Mouse (Mus musculus): ENCODE measurements around the gene Gm45623.

Gene Gm45623

DNA sequence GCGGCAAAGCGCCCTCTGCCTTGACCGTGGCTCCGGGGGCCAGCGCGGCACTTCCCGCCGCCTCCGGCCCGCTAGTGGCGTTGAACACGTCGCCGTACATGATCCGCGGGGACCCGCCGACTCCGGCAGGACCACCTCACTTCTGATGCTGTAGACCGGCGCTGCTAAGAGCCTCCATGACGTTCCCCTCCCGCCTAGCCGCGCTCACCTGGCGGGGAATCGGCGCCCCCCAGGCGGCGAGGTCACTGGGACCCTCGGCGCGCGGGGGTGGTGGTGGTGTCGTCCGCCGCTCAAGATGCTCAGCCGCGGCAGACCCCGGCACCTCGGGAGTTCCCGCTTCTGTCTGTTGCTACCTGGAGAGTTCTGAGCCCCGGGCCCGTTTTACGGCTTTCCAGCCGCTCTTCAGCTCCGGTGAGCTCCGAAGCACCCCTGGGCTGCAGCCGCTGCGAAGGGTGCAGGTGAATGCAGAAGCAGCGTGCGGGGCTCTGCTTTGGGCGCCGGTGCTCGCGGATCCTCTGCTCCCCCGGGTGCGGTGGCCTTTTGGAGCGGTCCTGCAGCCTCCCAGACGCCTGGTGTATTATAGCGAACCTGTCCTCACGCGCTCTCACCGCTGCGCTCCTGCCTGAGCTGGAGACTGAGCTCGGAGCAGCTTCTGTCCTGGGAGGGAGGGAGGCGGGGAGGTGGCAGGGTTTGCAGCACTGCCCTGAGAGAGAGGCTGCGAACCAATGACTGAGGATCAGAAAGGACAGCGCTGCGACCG, at the start of gene Gm45623:
TSS of gene Gm45623 (minus strand) at position 636 of the 760 bp plus-strand sequence.
- DNase-seq (ENCODE audit: low spot score) = no peak

DNA sequence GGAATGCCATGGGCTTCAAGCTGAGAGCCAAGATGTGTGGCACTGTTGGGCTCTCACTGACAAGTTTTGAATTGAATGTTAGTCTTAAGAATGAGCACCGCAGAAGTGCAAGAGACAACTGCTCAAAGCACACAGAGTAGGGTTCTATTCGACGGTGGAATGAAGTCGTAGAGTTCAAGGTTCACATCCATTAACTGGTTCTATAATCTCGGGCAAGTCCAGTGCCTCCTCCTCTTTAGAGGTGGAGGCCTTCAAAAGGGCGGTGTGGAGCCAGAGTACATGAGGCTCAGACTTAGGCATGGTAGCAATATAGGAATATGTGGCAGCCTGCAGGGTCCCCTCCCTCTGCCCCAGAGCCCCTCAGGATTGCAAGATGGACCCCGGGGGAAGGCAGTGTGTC, 43.8 kb upstream of the Gm45623 start:
- DNase-seq (ENCODE audit: low spot score) = no peak

DNA sequence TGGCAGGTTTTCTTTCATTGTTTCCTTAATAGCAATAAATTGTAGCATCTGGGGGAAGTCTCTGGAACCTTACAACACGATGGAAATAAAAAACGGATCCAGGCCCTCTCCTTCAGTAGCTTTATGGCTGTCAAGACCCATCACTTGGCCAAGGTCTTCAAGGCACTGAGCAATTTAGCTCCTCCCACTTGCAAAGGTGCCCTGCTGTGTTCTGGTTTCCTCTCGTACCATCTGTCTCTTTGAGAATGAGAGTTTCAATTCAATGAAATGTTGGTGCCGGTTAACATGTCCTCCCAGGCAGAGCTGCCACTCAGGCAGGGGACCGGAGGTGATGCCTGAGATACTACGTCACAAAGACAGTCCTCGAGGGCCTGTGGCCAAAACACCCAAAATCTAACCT, 41.9 kb upstream of the Gm45623 start:
- DNase-seq (ENCODE audit: low spot score) = no peak

DNA sequence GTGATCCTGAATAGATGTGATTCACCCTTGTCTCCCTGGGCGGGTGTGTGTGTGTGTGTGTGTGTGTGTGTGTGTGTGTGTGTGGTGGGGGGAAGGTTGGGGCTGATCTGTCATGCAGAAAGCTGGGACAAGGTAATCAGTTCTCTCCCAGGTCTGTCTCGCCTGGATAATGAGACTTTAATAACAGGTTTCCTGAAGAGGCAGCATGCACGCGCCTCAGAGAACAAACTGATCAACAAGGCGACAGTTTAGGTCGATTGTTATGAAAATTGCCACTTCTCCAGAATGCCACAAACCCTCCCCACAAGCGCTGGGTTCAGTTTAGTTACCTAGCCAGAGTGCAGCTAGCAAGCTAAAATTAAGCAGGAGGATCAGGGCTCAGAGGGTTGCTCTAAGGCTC, 40.8 kb upstream of the Gm45623 start:
- DNase-seq (ENCODE audit: low spot score) = no peak

DNA sequence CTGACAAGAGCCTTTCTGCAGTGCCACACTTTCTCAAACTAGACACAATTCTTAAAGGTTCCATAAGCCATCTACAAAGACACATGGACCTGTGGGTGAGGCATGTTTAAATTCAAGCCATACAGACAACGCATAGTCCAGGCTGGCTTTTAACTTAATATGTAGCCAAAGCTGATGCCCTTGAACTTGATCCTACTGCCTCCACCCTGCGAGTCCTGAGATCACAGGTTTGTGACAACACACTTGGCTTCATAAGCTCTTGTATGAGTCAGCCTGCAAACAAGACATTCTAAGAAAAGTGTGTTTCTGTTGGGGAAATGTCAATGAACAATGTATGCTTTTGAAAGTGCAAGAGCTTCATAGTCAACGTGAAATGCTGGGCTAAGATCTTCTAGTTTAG, 39.2 kb upstream of the Gm45623 start:
- DNase-seq (ENCODE audit: low spot score) = no peak

DNA sequence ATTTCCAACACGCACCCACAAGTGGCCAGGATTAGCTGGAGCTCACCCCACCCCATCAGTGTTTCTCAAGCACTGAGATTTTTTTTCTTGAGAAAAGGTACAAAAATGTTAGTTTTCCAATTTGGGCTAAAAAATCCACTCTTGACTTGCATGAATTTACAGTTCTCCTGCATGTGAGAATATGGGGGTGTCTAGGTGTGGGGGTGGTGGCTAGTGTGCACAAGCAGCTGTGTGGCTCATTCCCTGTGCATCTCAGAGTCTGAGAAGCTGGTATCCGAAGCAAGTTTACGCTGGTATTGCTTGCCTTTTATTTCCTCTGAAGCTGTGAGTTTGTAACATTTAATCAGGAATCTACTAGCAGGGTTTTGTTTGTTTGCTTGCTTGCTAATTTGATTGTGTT, 37.1 kb upstream of the Gm45623 start:
- no peak for DNase-seq (ENCODE audit: low spot score)

DNA sequence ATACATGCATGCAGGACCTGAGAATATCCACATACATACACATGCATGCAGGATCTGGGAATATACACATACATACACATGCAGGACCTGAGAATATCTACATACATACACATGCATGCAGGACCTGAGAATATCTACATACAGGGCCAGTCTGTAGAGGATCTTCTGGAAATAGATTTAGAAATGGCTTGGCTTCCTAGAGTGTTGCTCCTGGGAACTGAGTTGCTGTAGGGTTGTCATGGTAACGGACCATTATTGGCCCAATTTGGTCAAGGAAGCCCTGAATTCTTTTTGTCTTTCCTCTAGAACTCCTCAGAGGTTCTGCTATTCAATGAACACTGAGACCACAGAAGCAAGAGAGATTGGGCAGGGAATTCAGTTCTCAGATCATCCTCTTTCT, 29.0 kb upstream of the Gm45623 start:
- no peak for DNase-seq (ENCODE audit: low spot score)

DNA sequence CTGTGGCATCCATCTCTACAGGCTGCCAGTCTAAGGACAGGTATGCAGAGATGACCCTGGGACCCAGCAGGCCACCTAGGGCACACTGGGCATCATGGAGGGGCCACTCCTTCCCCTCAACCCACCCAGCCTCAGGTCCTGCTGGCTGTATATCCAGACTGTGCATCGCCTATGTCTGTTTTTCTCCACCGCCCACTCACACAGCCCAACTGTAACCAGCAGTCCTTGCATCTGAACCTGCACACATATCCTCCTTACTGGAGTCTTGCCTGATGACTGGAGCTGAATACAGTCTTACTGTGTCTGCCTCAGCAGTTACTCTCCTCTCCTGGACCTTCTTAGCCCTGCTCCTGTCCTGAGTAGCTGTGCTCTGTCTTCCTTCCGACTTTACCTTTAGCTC, 28.1 kb upstream of the Gm45623 start:
- DNase-seq (ENCODE audit: low spot score) = no peak

DNA sequence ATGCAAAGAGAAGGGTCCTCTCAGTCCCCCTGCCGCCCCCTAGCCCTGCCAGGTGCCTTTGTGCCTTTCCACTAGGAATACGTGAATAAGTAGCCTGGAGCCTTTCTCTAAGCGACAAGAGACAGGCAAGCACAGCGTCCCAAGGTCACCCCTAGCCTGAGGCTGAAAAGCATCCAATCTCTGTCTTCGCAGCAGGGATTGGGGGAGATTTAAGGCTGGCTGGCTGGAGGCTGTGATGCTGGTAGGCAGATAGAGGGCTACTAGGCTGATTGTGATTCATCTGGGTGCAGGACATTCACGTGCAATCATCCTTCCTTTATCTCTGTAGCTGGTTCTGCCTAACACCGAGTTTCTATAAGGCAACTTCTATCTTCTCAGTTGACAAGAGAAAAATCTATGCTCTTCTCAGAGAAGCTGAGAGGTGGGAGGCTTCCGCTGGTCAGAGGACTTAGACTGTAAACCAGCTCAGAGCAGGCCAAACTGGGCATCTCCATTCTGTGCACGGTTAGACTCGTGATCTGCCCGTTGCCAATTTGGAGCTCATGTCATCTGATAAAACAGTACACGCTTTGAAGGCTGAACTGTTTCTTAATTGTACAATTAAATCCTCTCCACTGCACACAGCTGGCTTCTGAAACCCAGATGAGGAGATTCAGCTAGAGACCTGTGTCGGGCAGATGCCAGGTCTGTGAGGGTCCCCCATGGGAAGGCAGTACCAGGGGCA, 27.3 kb upstream of the Gm45623 start:
- DNase-seq (ENCODE audit: low spot score) = no peak

DNA sequence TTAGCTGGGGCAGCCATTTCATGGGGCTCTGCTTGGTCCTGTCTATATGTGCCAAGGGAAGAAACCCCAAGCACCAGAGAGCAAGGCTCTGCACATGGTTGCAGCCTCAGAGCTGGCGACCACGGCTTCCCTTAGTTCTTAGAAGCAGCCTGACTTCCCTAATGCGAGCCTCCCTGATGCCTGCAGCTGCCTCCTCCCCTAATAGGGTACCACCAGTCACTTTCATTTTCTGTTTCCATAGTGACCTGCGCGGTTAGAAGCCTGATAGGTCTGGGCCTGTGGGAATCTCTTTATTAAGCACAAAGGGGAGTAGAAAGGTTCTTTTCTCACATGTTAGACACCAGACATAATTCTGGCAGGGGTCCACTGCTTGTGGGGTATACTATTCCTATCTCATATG, 20.7 kb upstream of the Gm45623 start:
- DNase-seq (ENCODE audit: low spot score) = no peak

DNA sequence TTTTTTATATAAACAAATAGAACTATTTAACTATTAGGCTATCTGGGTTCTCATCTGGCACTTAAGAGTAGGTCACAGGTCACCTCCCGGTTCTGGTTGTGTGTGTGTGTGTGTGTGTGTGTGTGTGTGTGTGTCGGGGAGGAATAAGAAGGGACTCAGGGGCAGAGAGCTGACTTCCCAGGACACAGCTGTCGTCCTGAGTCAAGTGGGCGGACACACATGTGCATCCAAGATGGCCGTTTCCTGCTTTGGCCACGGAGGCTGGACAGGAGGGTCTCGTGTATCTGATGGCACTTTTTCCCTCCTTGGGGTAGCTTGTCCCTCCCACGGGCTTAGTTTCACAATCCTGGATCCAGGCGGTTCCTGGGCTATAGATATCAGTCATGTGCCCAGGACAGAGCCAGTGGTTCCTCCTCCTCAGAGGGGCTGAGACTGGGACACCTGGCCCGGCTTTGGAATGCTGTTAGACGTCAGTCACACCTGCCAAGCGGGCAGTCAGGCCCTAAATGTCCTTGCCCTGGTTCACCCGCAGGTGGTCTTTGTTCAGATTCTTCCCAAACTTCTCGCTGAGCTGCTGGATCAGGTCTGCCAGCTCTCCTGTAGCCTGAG, 19.7 kb upstream of the Gm45623 start:
- DNase-seq (ENCODE audit: low spot score) = no peak

DNA sequence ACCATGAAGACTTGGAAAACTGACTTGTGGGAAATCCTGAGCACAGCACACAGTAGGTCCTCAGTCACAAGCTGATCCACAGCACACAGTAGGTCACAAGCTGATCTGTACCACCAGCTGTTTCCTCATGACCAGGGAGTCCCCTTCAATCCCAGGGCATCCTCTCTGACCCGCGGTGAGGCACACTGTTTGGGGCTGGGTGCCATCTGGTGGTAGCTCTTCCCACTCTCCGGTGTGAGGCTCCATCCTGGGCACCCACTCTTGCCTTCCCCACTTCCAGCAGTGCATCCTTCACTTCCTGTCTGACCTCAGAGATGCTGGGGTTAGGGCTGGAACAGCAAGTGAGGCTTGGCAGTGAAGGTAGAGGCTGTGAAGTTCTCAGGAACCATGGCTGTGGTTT, 19.0 kb upstream of the Gm45623 start:
- no peak for DNase-seq (ENCODE audit: low spot score)

DNA sequence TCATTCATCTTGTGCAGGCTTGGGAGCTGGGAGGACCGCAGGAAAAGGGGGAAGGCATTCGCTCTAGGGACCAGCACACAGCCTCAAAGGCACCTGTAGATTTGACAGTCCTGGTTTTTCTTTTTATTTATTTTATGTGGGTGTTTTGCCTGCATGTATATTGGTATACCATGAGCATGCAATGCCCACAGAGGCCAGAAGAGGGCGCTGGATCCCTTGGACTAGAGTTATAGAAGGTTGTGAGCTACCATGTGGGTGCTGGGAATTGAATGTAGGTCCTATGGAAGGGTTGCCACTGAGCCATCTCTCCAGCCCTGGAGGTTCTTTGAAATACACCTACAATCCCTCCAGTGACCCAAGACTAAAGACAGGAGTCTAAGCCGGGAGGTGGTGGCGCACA, 17.2 kb upstream of the Gm45623 start:
- no peak for DNase-seq (ENCODE audit: low spot score)

DNA sequence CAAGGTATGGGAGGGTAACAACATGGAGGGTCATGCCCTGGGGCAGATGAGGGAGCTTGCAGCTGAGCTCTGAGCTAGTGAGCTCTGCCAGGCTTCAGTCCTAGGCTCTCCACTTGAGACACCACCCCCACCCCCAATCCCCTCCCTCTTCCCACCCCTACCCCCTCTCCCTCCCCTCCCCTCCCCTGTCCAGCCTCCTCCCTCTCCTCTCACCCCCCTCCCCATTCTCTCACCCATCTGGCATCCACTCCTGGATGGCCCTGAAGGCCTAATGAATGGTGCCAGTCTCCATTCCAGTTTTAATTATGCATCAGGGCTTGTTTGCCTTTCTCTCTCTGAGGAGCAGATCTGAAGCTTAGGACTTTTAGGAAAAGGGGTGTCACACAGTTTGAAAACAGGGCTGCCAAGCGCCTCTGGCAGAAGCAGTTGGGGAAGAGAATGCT, 16.5 kb upstream of the Gm45623 start:
- no peak for DNase-seq (ENCODE audit: low spot score)

DNA sequence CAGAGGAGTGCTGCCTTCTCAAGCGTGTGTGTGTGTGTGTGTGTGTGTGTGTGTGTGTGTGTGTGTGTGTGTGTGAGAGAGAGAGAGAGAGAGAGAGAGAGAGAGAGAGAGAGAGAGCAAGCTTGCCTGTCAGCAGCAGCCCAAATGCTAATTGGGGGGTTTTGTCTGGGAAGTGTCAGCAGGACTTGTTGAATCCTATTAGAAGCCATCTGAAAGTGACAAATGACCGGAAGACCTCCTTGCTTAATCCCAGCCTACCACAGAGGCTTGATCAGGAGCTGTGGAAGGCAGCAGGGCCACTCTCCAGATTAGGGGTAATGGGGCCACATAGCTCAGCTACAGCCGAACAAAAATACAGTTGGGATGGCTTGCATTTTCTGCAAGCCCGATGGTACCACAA, 15.8 kb upstream of the Gm45623 start:
- no peak for DNase-seq (ENCODE audit: low spot score)

DNA sequence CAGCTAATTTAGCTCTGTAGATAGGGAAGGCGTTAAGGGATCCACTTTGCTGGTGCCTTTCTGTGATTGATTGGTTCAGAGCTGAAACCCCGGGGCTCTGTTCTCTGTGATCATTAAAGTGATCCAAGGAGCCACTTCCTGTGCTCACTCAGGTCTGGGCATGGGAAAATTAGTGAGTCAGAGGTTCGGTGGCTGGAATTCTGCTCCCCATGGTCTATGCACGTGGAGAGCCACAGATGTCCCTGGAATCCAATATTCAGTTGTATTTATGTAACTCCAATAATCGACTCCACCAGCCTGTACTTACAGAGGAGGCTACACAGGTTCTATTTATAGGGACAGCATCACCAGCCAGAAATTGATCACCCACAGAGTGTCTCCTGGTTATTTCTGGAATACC, 12.6 kb upstream of the Gm45623 start:
- DNase-seq (ENCODE audit: low spot score) = no peak

DNA sequence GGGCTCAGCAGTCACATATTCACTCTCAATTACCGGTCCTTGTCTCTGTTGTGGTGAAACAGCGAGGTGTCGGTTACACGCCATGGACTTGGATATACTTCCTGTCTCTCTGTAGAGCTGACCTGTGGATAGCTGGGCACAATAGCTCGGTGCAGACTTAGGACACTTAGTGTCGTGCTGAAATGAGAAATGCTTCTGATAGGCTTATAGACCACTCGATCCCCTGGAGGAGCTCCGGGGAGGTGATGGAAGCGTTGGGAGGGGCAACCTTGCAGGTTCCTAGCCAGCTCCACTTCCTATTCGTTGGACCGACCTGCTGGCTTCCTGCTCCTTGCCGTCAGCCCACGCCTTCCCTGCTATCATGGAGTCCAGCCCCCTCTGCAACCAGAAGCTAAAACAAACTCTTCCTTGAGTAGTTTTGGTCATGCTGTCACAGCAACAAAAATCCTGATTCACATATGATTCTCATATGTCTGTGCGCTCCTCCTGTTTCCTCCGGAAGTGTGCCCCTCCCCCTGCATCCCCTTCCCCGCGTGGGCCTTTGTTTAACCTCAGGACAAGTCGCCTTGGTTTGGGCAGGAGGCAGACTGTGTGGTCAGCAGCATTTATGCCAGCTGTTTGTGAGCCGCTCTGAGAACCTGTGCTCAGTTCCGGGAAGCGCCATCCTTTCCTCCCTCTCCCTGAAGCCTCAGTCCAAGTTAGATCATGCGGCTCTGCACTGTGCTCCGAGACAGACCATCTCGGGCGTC, 11.8 kb upstream of the Gm45623 start:
- no peak for DNase-seq (ENCODE audit: low spot score)

DNA sequence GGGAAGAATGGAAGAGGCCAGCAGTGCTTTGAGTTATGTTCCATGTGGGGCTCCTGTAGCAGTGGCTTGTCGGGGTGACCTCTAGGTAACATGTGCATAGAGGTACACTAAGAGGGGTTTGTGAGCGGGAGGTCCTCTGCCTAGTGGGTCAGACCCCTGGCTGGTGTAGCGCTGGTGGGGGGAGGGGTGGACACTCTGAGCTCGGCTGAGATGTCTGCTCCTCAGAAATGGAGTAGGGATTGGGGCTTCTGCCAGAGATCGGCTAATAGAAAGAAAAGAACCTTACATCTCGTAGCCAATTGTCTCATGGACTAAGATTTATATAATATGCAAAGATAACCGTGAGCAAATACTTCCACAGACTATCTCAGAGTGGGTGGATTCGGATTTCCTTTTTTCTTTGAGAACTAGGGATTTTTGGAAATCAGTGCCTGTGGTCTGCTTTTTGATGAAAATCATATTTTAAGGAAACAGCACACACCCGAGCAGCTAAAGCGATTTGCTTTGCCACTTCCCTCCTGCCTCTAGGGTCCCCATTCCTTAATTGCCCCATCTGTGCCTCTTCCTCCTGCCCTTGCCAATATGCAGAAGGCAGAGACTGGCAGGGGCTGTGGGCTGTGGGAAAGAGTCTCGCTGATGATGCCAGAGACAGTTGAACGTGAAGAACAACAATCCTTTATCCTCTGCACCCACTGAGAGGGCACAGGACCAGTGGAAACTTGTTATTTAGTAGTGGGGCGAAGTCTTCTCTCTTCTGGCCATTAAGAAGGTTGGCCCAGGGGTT, 9.0 kb upstream of the Gm45623 start:
- DNase-seq (ENCODE audit: low spot score) = no peak

DNA sequence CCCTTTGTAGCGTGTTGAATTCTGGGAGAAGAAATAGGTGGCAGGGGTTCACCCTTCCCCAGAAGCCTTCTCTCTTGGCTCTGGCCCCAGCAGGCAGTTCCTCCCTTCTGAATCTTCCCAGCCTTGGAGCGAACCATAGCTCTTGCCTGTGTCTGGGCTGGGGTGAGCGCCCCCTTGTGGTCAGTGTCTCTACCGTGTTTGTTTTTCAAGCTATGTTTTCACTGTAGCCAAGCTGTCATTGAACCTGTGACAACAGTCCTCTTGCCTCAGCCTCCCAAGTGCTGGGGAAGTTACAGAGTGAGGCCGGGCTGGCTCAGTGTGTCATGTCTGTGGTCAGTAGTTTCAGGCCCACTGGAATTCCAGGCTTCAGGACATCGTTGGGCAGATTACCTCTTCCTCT, 4.9 kb upstream of the Gm45623 start:
- DNase-seq (ENCODE audit: low spot score) = peak; percentile 39

DNA sequence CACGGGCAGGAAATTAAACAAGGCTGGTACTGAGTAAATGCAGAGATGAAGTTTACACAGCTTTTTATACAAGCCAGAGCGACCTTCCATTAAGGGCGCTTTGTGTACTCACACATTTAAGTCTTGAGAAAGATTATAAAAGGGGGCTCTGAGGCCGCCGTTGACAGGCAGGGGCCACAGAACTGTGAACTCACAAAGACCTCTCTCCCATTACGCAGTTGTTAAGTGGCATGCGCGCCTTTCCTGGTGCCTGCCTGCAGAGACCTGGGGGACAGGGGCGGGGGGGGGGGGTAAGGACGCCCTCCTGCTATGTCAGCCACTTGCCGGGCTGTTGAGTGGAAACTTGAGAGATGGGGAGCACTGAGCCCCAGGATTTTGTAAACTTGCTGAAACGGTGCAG, 3.6 kb upstream of the Gm45623 start:
- no peak for DNase-seq (ENCODE audit: low spot score)

DNA sequence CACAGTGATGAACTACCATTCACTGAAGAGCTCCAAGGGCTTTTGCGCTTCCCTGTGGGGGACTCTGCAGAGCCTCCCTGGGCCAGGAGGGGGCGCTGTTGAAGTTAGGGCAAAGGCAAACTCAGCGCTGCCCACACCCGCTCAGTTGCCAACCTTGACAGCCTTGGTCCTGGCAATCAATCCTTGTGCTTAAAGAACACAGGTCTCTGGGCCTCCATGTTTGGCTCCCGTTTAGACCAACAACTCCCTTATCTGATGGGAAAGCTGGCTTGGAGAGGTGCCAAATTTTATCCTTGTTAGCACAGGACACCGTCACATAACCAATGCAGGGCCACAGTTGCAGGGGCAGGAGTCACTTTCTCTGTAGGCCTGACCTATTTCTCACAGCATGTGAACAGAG, 2.2 kb upstream of the Gm45623 start:
- no peak for DNase-seq (ENCODE audit: low spot score)
